Mouse (Mus musculus) lung, postnatal 14 days (tissue): Measurements from ENCODE around the gene Ppm1b.

Experiments
- DNase-seq: peaks from one replicate; pipeline ENCODE4 v3.0.0; 2021

The Ppm1b gene

DNA sequence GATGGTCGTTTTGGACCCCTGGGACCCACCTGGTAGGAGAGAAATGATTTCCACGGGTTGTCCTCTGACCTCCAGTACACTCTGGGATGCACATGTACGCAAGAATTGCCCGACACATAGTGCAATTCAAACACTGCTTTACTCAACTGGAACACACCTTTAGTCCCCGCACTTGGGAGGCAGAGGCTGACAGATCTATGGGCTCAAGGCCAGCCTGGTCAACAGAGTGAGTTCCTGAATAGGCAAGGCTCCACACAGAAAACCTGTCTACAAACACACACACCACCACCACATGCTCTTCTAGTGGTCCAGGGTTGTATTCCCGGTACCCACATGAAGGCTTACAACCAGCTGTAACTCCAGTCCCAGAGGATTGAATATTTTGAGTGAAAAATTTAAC lies 68.6 kb downstream of the Ppm1b start:
- DNase-seq = no peak

GRCm38 (mm10) chr17:85026436-85026835 lies 69.9 kb downstream of the Ppm1b start:
- no peak for DNase-seq

GRCm38 (mm10) chr17:85027247-85027646 lies 70.7 kb downstream of the Ppm1b start:
- no peak for DNase-seq

DNA sequence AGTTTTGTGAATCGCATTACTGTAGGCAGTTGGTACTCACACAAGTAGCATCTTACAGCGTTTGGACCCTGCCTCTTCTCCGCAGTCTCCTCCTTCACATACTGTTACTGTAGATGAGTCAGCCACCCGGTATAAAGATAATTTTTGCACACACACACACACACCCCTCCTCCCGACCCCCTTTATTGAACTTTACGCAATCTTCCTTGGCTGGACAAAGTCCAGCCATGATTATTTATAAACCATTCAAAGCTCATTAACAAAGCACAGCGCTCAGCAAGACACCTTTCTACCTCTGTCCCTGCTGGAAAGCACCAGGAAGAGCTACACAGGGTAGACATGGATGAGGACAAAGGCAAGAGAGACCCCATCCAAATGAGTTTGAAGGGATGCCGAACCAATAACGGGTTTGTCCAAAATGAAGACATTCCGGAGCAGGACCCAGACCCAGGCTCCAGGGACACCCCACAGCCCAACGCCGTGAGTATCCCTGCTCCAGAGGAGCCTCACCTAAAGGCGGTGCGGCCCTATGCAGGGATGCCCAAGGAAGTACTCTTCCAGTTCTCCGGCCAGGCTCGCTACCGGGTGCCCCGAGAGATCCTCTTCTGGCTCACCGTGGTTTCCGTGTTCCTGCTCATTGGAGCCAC lies 71.7 kb downstream of the Ppm1b start, which contains the start of gene Slc3a1:
Slc3a1 (plus strand) TSS at position 284 of the 647 bp plus-strand sequence.
- no peak for DNase-seq

GRCm38 (mm10) chr17:85028797-85029196 lies 72.3 kb downstream of the Ppm1b start:
- no peak for DNase-seq

GRCm38 (mm10) chr17:85030651-85031050 lies 74.1 kb downstream of the Ppm1b start:
- no peak for DNase-seq

DNA sequence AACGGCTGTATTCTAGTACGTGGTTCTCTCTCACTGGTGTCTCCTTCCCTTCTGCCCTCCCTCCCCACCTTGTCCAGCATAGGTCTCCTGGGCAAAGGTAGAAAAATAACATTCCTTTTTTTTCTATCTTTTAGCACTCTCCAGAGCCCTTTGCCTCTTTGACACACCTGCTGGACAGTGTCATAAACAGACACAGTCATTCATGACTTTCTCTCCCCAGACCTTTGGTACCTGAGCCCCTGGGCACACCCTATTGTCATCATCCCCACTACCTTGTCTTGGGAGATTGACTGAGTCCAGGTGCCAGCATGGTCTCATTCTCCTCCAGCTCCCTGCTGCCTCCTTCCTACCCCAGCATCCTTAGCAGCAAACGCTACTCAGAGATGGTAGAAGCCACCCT lies 76.5 kb downstream of the Ppm1b start:
- no peak for DNase-seq

DNA sequence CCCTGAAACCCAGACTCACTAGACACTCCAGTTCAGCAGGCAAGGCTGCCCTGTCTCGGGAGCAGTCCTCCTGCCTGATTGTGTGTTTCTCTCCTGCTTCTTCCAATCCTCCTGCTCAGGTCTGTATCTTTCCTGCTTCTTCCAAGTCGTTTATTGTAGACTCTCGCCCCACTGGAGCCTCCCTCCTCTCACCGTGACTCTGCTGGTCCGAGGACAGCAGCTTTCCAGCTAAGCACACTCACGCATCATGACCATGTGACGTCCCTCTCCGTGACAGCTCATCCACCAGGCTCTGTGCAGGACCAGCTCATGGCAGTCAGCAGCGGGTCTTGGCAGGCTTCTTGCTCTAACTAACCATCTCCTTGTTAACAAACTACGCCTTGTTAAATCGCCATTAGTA lies 77.5 kb downstream of the Ppm1b start:
- DNase-seq = no peak

DNA sequence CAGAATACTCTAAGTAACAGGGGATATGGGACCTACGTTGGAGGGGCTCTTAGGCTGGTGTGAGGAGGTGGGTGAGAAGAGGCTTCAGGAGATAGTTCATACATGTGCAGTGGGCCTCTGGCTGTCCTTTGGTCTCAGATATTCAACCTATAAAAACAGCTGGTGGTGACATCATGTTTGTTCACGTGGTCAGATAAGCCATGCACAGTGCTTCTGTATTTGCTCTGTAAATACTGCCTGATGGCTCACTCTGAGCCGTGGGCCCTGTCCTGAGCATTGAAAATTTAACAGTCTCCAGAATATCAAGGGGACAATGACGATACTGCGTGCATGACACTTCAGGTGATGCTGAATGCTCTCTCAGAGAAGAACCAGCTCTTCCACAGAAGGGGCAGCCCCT lies 81.3 kb downstream of the Ppm1b start:
- no peak for DNase-seq

DNA sequence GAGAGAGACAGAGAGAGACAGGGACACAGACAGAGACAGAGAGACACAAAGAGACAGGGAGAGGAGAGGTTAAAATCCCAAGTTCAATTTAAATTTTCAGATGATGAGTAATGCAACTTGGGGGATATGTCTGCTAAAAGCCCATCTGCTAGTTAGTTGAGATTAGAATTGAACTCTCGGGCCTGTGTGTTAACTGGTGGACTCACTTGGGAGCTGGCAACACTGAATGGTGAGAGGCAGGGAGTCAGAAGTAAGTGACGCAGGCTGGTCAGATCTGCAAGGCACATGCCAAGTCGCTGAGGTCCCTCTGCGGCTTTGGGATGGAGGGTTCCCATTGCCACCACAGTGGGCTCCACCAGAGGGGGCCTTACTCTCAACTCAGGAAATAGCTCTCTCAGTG lies 81.8 kb downstream of the Ppm1b start:
- DNase-seq = no peak

DNA sequence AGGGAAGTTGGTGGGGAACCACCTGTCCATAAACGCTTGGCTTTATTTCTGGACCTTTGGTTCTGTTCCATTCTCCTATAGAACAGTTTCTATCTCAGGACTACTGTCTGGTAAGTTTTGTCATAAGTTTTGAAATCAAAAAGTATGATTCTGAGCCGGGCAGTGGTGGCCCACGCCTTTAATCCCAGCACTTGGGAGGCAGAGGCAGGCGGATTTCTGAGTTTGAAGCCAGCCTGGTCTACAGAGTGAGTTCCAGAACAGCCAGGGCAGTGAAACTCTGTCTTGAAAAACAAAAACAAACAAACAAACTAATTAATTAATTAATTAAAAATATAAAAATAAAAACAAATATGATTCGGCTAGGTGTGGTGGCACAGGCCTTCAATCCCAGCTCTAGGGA lies 82.2 kb downstream of the Ppm1b start:
- DNase-seq = no peak

GRCm38 (mm10) chr17:85040913-85041312 lies 84.4 kb downstream of the Ppm1b start:
- DNase-seq = no peak

GRCm38 (mm10) chr17:85042419-85042818 lies 85.9 kb downstream of the Ppm1b start:
- no peak for DNase-seq

GRCm38 (mm10) chr17:85043404-85043816 lies 86.9 kb downstream of the Ppm1b start:
- DNase-seq = no peak

- DNase-seq = no peak
These were observed 87.9 kb downstream of the Ppm1b start for GRCm38 (mm10) chr17:85044466-85044865.

DNA sequence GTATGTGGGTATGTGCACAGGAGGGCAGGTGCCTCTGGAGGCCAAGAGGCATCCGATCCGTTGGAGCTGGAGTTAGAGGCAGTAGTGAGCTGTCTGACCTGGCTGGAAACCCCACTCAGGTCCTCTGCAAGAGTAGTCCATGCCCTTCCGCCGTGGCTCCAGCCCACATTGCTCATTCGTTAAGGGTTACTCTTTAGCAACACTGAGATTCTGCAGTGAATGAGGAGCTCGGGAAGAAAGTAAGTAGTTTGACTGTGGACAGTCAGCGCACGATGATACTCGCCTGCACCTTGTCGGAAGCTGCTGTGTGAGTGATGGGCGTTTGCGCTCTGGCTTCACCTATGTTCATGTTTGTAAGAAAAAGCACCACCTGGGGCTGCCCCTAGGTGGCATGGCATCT lies 88.6 kb downstream of the Ppm1b start:
- no peak for DNase-seq

DNA sequence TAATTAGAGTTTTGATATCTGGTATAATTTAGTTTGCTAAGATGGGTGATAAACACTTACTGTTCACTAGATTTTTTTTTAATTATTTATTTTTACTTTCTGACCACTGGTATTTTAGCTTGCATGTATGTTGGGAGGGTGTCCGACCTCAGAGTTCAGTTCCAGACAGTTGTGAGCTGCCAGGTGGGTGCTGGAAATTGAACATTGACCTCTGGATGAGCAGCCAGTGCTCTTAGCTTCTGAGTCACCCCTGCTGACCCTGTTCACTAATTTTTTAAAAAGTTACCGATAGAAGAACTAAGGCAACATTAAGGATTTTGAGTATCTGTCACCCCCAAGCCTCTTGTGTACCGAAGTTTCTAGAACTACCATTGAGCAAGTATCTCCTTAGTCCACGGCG lies 91.8 kb downstream of the Ppm1b start:
- DNase-seq = no peak

DNA sequence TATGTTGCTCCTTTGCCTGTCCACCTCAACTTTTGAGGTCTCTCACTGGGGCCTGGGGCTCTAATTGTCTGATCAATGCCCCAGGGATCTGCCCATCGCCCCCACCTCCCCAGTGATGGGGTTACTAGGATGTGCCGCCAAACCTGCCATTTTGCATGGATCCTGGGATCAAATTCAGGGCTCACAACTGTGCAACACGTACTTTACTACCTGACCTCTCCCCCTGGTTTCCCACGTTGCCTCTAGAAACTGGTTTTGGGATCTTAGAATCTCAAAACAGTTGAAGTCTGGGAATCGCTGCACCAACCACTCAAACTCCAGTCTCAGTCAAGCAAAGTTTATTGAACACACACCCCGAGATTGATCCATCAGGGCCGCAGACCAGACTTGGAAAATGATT lies 101.7 kb downstream of the Ppm1b start:
- no peak for DNase-seq

GRCm38 (mm10) chr17:85059136-85059535 lies 102.6 kb downstream of the Ppm1b start:
- DNase-seq = no peak

- no peak for DNase-seq
These were observed 107.0 kb downstream of the Ppm1b start for GRCm38 (mm10) chr17:85063560-85063959.

GRCm38 (mm10) chr17:85067331-85067730 lies 110.8 kb downstream of the Ppm1b start:
- DNase-seq = no peak

GRCm38 (mm10) chr17:85070658-85071057 lies 114.1 kb downstream of the Ppm1b start:
- no peak for DNase-seq

GRCm38 (mm10) chr17:85071088-85071775 lies 114.7 kb downstream of the Ppm1b start:
- no peak for DNase-seq

DNA sequence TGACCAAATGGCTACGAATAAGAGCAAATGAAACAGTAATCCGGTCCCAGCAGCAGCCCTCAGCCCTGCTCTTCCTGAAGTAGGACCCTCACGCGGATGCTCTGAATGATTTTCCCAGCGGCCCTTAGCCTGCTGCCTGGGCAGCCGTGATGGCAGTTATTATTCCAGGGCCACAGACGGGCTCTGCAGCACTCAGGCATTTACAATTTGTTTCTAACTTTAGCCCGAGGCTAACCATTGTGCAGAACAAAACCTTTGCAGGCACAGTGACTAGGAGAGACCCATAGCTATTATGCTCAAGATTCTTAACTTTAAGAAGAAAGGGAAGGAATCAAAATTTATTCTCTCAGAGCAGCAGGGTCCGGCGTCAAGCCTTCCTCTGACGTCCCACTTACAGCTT lies 115.8 kb downstream of the Ppm1b start:
- no peak for DNase-seq

GRCm38 (mm10) chr17:85073214-85073613 lies 116.7 kb downstream of the Ppm1b start:
- DNase-seq = no peak
